Mouse (Mus musculus): ENCODE results near the gene 1500009C09Rik.

GRCm38 (mm10) chr15:82235661-82236060, 16.5 kb upstream of the 1500009C09Rik start:
- TF ChIP-seq CTCF (IDR thresholded peaks at IDR 0.05; ENCODE audit: low read depth): no peak
- TF ChIP-seq EP300 (IDR thresholded peaks at IDR 0.05; ENCODE audit: low read depth): no peak
